Comparison of ENCODE assay signal across 9 mouse cellular contexts in the genomic region with DNA sequence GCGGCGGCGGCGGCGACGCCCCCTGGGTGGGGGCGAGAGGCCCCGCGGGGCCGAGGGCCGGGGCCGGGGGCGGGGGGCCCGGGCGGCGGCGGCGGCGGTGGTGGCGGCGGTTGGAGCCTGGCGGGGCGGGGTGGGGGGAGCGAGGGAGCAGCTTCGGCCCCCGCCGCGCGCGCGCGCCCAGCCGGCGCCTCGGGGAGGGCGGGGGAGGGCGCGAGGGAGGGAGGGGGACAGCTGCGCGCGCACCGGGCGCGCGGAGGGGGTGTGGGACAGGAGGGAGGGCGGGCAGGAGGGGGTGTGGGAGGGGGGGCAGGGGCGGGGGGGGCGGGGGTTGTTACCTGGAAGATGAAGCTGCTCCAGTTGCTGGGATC. TPM values are rescaled to one million over a fixed set of nuclear protein-coding genes. Genes with fewer than 3 reads are reported as not detected.
DNase-seq lines count a peak whose midpoint lies in the region; ATAC-seq and TF ChIP-seq lines count a peak whose summit lies in the region.
"Had no signal": no experiment of that assay in that cellular context is flagged by ENCODE, and none has a peak within 500 bp of the region (broad histone marks: within the 10 kb centered on the region; RNA-seq: fewer than 3 reads in every experiment).

No protein-coding gene starts in this region.

- H3K4me1 ChIP-seq in kidney, embryonic 16.5 days (ENCODE audit: insufficient read depth, low read length): peaks cover 43% of the 10 kb centered on the region
- peaks cover 61% of the 10 kb centered on the region for H3K4me1 ChIP-seq in liver, embryonic 16.5 days (ENCODE audit: control insufficient read depth, low read depth, low read length)
- H3K4me1 ChIP-seq in stomach, embryonic 14.5 days (ENCODE audit: control insufficient read depth, insufficient read depth, low read length): peaks cover 38% of the 10 kb centered on the region

- H3K4me3 ChIP-seq in kidney, embryonic 16.5 days (ENCODE audit: low read length): peak overlapping the region; percentile 95
- peak overlapping the region; percentile 92 for H3K4me3 ChIP-seq in liver, embryonic 16.5 days (ENCODE audit: low read depth, low read length)
- H3K4me3 ChIP-seq in stomach, embryonic 14.5 days (ENCODE audit: low read depth, low read length): peak overlapping the region; percentile 95

- ATAC-seq in kidney, embryonic 16.5 days (ENCODE audit: low FRiP score, low TSS enrichment): no peak
- ATAC-seq in granulocyte monocyte progenitor cell, adult 5-6 weeks (replicated peaks; ENCODE audit: poor library complexity, severe bottlenecking): 0 out of 2 replicates have a peak, but pooled peaks have one; percentile 0
- ATAC-seq in liver, embryonic 16.5 days (ENCODE audit: low read depth): peak; percentile 48
- no peak; the same call in 1 of the 2 replicates for ATAC-seq in stomach, embryonic 14.5 days (ENCODE audit: insufficient number of reproducible peaks, insufficient read depth, low FRiP score, low read depth)

- no peaks in the 10 kb centered on the region for H3K9me3 ChIP-seq in kidney, embryonic 16.5 days (ENCODE audit: low read length)
- H3K9me3 ChIP-seq in liver, embryonic 16.5 days (replicated peaks; ENCODE audit: control insufficient read depth, low read length): no peaks in the 10 kb centered on the region
- no peaks in the 10 kb centered on the region for H3K9me3 ChIP-seq in stomach, embryonic 14.5 days (ENCODE audit: control insufficient read depth, low read depth, low read length)

- WGBS in kidney, embryonic 16.5 days: no CpG with 5 or more reads among the region's 48 CpGs
- 0% methylated on average over 6 of the region's 48 CpGs for WGBS in liver, embryonic 16.5 days (ENCODE audit: insufficient replicate concordance)
- 0% methylated on average over 6 of the region's 48 CpGs for WGBS in stomach, embryonic 14.5 days

- no peaks in the 10 kb centered on the region for H3K27me3 ChIP-seq in kidney, embryonic 16.5 days (ENCODE audit: insufficient read depth, low read length)
- no peaks in the 10 kb centered on the region for H3K27me3 ChIP-seq in liver, embryonic 16.5 days (ENCODE audit: control insufficient read depth, insufficient read depth, low read depth, low read length)
- H3K27me3 ChIP-seq in stomach, embryonic 14.5 days (ENCODE audit: control insufficient read depth, insufficient read depth, low read length): no peaks in the 10 kb centered on the region

- no peak for TF ChIP-seq CTCF in brain, embryonic 14.5 days (IDR thresholded peaks at IDR 0.05; ENCODE audit: borderline replicate concordance, extremely low read depth, insufficient read depth, insufficient read length)

- 0 out of 2 replicates have a peak, but pooled peaks have one; percentile 27 for TF ChIP-seq POLR2A in brain, embryonic 14.5 days (IDR thresholded peaks at IDR 0.05; ENCODE audit: borderline replicate concordance, extremely low read depth, insufficient read depth, insufficient read length, poor library complexity, severe bottlenecking)

- no peak for DNase-seq in kidney, postnatal 10 days
- DNase-seq in brain, embryonic 14.5 days (ENCODE audit: low read depth): no peak
- no peak for DNase-seq in urinary bladder, adult 18-20 months (ENCODE audit: low spot score in 2 of 2)
- no peak for DNase-seq in lung, postnatal 10 days

- peak overlapping the region; percentile 87 for H3K4me2 ChIP-seq in kidney, embryonic 16.5 days (replicated peaks; ENCODE audit: low read depth, low read length)
- peak overlapping the region; percentile 97 for H3K4me2 ChIP-seq in liver, embryonic 16.5 days (ENCODE audit: low read depth, low read length)
- peak overlapping the region; percentile 99 for H3K4me2 ChIP-seq in stomach, embryonic 14.5 days (replicated peaks; ENCODE audit: low read depth, low read length)

- H3K27ac ChIP-seq in kidney, embryonic 16.5 days (ENCODE audit: low read length): peak overlapping the region; percentile 99
- H3K27ac ChIP-seq in liver, embryonic 16.5 days (ENCODE audit: low read length): peak overlapping the region; percentile 97
- peak overlapping the region; percentile 99 for H3K27ac ChIP-seq in stomach, embryonic 14.5 days (ENCODE audit: low read length)

- peaks cover 54% of the 10 kb centered on the region for H3K36me3 ChIP-seq in kidney, embryonic 16.5 days (ENCODE audit: insufficient read depth, low read length)
- H3K36me3 ChIP-seq in liver, embryonic 16.5 days (ENCODE audit: control insufficient read depth, insufficient read depth): peaks cover 58% of the 10 kb centered on the region
- peaks cover 46% of the 10 kb centered on the region for H3K36me3 ChIP-seq in stomach, embryonic 14.5 days (ENCODE audit: control insufficient read depth, insufficient read depth, low read length)

- H3K9ac ChIP-seq in kidney, embryonic 16.5 days (replicated peaks; ENCODE audit: low read length): peak overlapping the region; percentile 97
- H3K9ac ChIP-seq in liver, embryonic 16.5 days (ENCODE audit: low read depth, low read length): peak overlapping the region; percentile 98
- H3K9ac ChIP-seq in stomach, embryonic 14.5 days (replicated peaks; ENCODE audit: low read depth, low read length): peak overlapping the region; percentile 99

RNA-seq across cellular contexts. Expression of a gene that starts 0.2 kb away (rescaled TPM):
- 47.9 and 48.1 TPM in 2 replicates for polyA plus RNA-seq in kidney, embryonic 16.5 days (2015; fragmentation: Nextera tagmentation; extraction: Ambion mirVana)
- polyA plus RNA-seq in brain, embryonic 14.5 days (2012; rRNA removed): 350 and 352 TPM in 2 replicates
- 143 and 169 TPM in 2 replicates for total RNA-seq in granulocyte monocyte progenitor cell, adult 5-6 weeks (2014; fragmentation: Nextera tagmentation)
- 52.5 and 77.5 TPM in 2 replicates for total RNA-seq in granulocyte monocyte progenitor cell, adult 5-6 weeks (2017)
- 19.5 and 20.9 TPM in 2 replicates for polyA plus RNA-seq in liver, embryonic 16.5 days (2015; fragmentation: Nextera tagmentation; extraction: Ambion mirVana)
- 50.3 and 54.5 TPM in 2 replicates for polyA plus RNA-seq in stomach, embryonic 14.5 days (2014; fragmentation: Nextera tagmentation; extraction: Ambion mirVana)

RNA-seq across cellular contexts. Expression of a gene that starts 5.6 kb away (rescaled TPM):
- 5.4 and 6.0 TPM in 2 replicates for polyA plus RNA-seq in kidney, embryonic 16.5 days (2015; fragmentation: Nextera tagmentation; extraction: Ambion mirVana)
- polyA plus RNA-seq in brain, embryonic 14.5 days (2012; rRNA removed): 71.4 and 81.2 TPM in 2 replicates
- total RNA-seq in granulocyte monocyte progenitor cell, adult 5-6 weeks (2014; fragmentation: Nextera tagmentation): 1.8 and 6.9 TPM in 2 replicates
- total RNA-seq in granulocyte monocyte progenitor cell, adult 5-6 weeks (2017): 0.43 and 1.6 TPM in 2 replicates
- 0.24 and 0.67 TPM in 2 replicates for polyA plus RNA-seq in liver, embryonic 16.5 days (2015; fragmentation: Nextera tagmentation; extraction: Ambion mirVana)
- polyA plus RNA-seq in stomach, embryonic 14.5 days (2014; fragmentation: Nextera tagmentation; extraction: Ambion mirVana): 15.5 and 16.0 TPM in 2 replicates
- polyA plus RNA-seq: macrophage had no signal

RNA-seq across cellular contexts. Expression of a gene that starts 5.7 kb away (rescaled TPM):
- 34.7 and 51.6 TPM in 2 replicates for polyA plus RNA-seq in kidney, embryonic 16.5 days (2015; fragmentation: Nextera tagmentation; extraction: Ambion mirVana)
- polyA plus RNA-seq in brain, embryonic 14.5 days (2012; rRNA removed): 77.9 and 87.6 TPM in 2 replicates
- 2.3 and 28.3 TPM in 2 replicates for total RNA-seq in granulocyte monocyte progenitor cell, adult 5-6 weeks (2014; fragmentation: Nextera tagmentation)
- 32.7 and 35.4 TPM in 2 replicates for total RNA-seq in granulocyte monocyte progenitor cell, adult 5-6 weeks (2017)
- 10.7 and 17.7 TPM in 2 replicates for polyA plus RNA-seq in liver, embryonic 16.5 days (2015; fragmentation: Nextera tagmentation; extraction: Ambion mirVana)
- polyA plus RNA-seq in stomach, embryonic 14.5 days (2014; fragmentation: Nextera tagmentation; extraction: Ambion mirVana): 32.8 and 68.9 TPM in 2 replicates

RNA-seq across cellular contexts. Expression of a gene that starts 9.4 kb away (rescaled TPM):
- 61.3 and 88.7 TPM in 2 replicates for polyA plus RNA-seq in kidney, embryonic 16.5 days (2015; fragmentation: Nextera tagmentation; extraction: Ambion mirVana)
- 13.0 and 24.4 TPM in 2 replicates for polyA plus RNA-seq in brain, embryonic 14.5 days (2012; rRNA removed)
- total RNA-seq in granulocyte monocyte progenitor cell, adult 5-6 weeks (2014; fragmentation: Nextera tagmentation): 17.5 and 50.8 TPM in 2 replicates
- 3.4 and 27.2 TPM in 2 replicates for total RNA-seq in granulocyte monocyte progenitor cell, adult 5-6 weeks (2017)
- polyA plus RNA-seq in liver, embryonic 16.5 days (2015; fragmentation: Nextera tagmentation; extraction: Ambion mirVana): 17.2 and 24.3 TPM in 2 replicates
- 13.9 and 55.8 TPM in 2 replicates for polyA plus RNA-seq in stomach, embryonic 14.5 days (2014; fragmentation: Nextera tagmentation; extraction: Ambion mirVana)

RNA-seq across cellular contexts. Expression of a gene that starts 10.3 kb away (rescaled TPM):
- polyA plus RNA-seq in kidney, embryonic 16.5 days (2015; fragmentation: Nextera tagmentation; extraction: Ambion mirVana): 1.2 TPM in 1 of 2 replicates, not detected in the other
- polyA plus RNA-seq in brain, embryonic 14.5 days (2012; rRNA removed): 1.0 and 1.2 TPM in 2 replicates
- total RNA-seq in granulocyte monocyte progenitor cell, adult 5-6 weeks (2014; fragmentation: Nextera tagmentation): not detected in 2 replicates
- 10.5 TPM in 1 of 2 replicates, not detected in the other for total RNA-seq in granulocyte monocyte progenitor cell, adult 5-6 weeks (2017)
- not detected in 2 replicates for polyA plus RNA-seq in liver, embryonic 16.5 days (2015; fragmentation: Nextera tagmentation; extraction: Ambion mirVana)
- not detected in 2 replicates for polyA plus RNA-seq in stomach, embryonic 14.5 days (2014; fragmentation: Nextera tagmentation; extraction: Ambion mirVana)

Comparison
In these comparisons a context has a peak if more than half of its experiments do, and no peak if none do; other contexts are left out.
1. ATAC-seq: peak in granulocyte monocyte progenitor cell, adult 5-6 weeks (single experiment) and liver, embryonic 16.5 days (single experiment); none in kidney, embryonic 16.5 days (single experiment) and stomach, embryonic 14.5 days (single experiment).
2. Peak in every context shown above with its lines, with median percentiles within 50 percentile points of each other: H3K27ac ChIP-seq, H3K4me2 ChIP-seq, H3K4me3 ChIP-seq and H3K9ac ChIP-seq.